Mouse (Mus musculus) brain, embryonic 14.5 days (tissue): ENCODE data around the gene Dkc1. TPM values are rescaled to one million over a fixed set of nuclear protein-coding genes. Genes with fewer than 3 reads are reported as not detected.
A peak's percentile ranks its signal among the peaks of the same experiment; 100 is the strongest.

Source experiments
- DNase-seq: peaks from one replicate; pipeline ENCODE4 v3.0.0-alpha.2; 2011; ENCODE audit warnings: low read depth
- CTCF ChIP-seq: fragments of 200-500 bp; IDR thresholded peaks from 2 replicates; pipeline ENCODE4 v1.5.1; 2012; ENCODE audit warnings: inconsistent platforms, mild to moderate bottlenecking, moderate library complexity, borderline replicate concordance; ENCODE audit not compliant: insufficient read depth, insufficient read length; ENCODE audit errors: extremely low read depth
- POLR2A ChIP-seq: fragments of 200-500 bp; IDR thresholded peaks from 2 replicates; pipeline ENCODE4 v1.6.1; 2012; ENCODE audit warnings: mild to moderate bottlenecking, inconsistent platforms, borderline replicate concordance; ENCODE audit not compliant: poor library complexity, insufficient read depth, insufficient read length, severe bottlenecking; ENCODE audit errors: extremely low read depth
- polyA plus RNA-seq: library from polyadenylated mRNA; depleted of rRNA; stranded (reverse); fragments of >200 nt; gene quantifications from 2 replicates; pipeline ENCODE4 v1.2.3, GENCODE M21; 2012; rRNA removed

Dkc1 gene
- polyA plus RNA-seq, 1 experiment, result 40.3 TPM

- DNase-seq, result no peak
- TF ChIP-seq POLR2A (no peak), CTCF (no peak)
These were observed 54.6 kb downstream of the Dkc1 start for GRCm38 (mm10) chrX:75150304-75150703.

GRCm38 (mm10) chrX:75152249-75152648 is 56.6 kb downstream of the Dkc1 start:
- TF ChIP-seq CTCF (no peak), POLR2A (no peak)
- no peak for DNase-seq

- TF ChIP-seq CTCF (no peak), POLR2A (no peak)
- peak; percentile 44 for DNase-seq
These were observed 60.1 kb downstream of the Dkc1 start for GRCm38 (mm10) chrX:75155576-75156243.

Other genes starting within 250 kb of the Dkc1 start
- 0.67 and 0.97 TPM in 2 replicates for gene Gab3, start 10.4 kb upstream of the Dkc1 start, polyA plus RNA-seq
- 14.0 and 15.3 TPM in 2 replicates for gene Mpp1, start 35.2 kb downstream of the Dkc1 start, polyA plus RNA-seq
- not detected in 2 replicates for gene Smim9, start 67.9 kb downstream of the Dkc1 start, polyA plus RNA-seq